ENCODE assay signal across 22 mouse cellular contexts in genomic region chr2:126339516-126339915, GRCm38 (mm10).
DNase-seq lines count a peak whose midpoint lies in the region; ATAC-seq lines count a peak whose summit lies in the region.
"Had no signal": no experiment of that assay in that cellular context is flagged by ENCODE, and none has a peak within 500 bp of the region (broad histone marks: within the 10 kb centered on the region; RNA-seq: fewer than 3 reads in every experiment).

No protein-coding gene starts in this region.

- no peak for ATAC-seq in intestine, embryonic 16.5 days
- ATAC-seq in kidney, embryonic 15.5 days (replicated peaks; ENCODE audit: low FRiP score): no peak
- ATAC-seq: forebrain, embryonic 13.5 days; midbrain, embryonic 16.5 days had no signal

- intact Hi-C loops in heart, postnatal 36 days (cut with DNase I): no loop called here

- no peak overlapping the region for H3K9ac ChIP-seq in intestine, embryonic 16.5 days (ENCODE audit: low read depth, low read length)
- H3K9ac ChIP-seq in kidney, embryonic 15.5 days: no peak overlapping the region
- H3K9ac ChIP-seq: embryonic facial prominence, embryonic 12.5 days; forebrain, embryonic 13.5 days; lung, embryonic 14.5 days had no signal

- 80% methylated on average over 8 of the region's 8 CpGs for WGBS in intestine, embryonic 16.5 days
- WGBS in kidney, embryonic 15.5 days: 83% methylated on average over 8 of the region's 8 CpGs

- H3K36me3 ChIP-seq in intestine, embryonic 16.5 days (ENCODE audit: control insufficient read depth, insufficient read depth, low read length): no peaks in the 10 kb centered on the region
- H3K36me3 ChIP-seq in kidney, embryonic 15.5 days: no peaks in the 10 kb centered on the region
- H3K36me3 ChIP-seq: embryonic facial prominence, embryonic 12.5 days had no signal

- no peak overlapping the region for H3K4me2 ChIP-seq in intestine, embryonic 16.5 days (ENCODE audit: low read depth, low read length)
- no peak overlapping the region for H3K4me2 ChIP-seq in kidney, embryonic 15.5 days
- H3K4me2 ChIP-seq: embryonic facial prominence, embryonic 12.5 days; forebrain, embryonic 13.5 days; liver, embryonic 11.5 days; lung, embryonic 14.5 days had no signal

- H3K4me1 ChIP-seq in brown adipose tissue, adult 24 weeks (ENCODE audit: control insufficient read depth, insufficient read depth, insufficient read length, low read length): no peaks in the 10 kb centered on the region
- no peaks in the 10 kb centered on the region for H3K4me1 ChIP-seq in intestine, embryonic 16.5 days (ENCODE audit: control insufficient read depth, insufficient read depth, low read length)
- no peaks in the 10 kb centered on the region for H3K4me1 ChIP-seq in kidney, embryonic 15.5 days
- H3K4me1 ChIP-seq: embryonic facial prominence, embryonic 12.5 days; forebrain, embryonic 13.5 days had no signal

- no peaks in the 10 kb centered on the region for H3K9me3 ChIP-seq in intestine, embryonic 16.5 days (ENCODE audit: control insufficient read depth, low read length)
- H3K9me3 ChIP-seq in kidney, embryonic 15.5 days (replicated peaks): no peaks in the 10 kb centered on the region
- H3K9me3 ChIP-seq: embryonic facial prominence, embryonic 12.5 days; forebrain, embryonic 13.5 days had no signal

- peak; percentile 55 for DNase-seq in gastrocnemius, adult 18-20 months (ENCODE audit: low spot score)
- no peak for DNase-seq in gastrocnemius, postnatal 4 days (ENCODE audit: low spot score in 2 of 2)
- DNase-seq in heart, postnatal 36 days: peak; percentile 34 to 45
- DNase-seq in heart, postnatal 4 days: no peak
- DNase-seq in lung, postnatal 10 days: peak; percentile 22
- DNase-seq: cerebellum, adult 11 months; cerebellum, postnatal 10 days; kidney, adult 18-20 months; kidney, postnatal 10 days; left cerebral cortex, postnatal 4 days; lung, embryonic 14.5 days; right cerebral cortex, postnatal 4 days; thymus, postnatal 14 days had no signal

- no peaks in the 10 kb centered on the region for H3K27me3 ChIP-seq in intestine, embryonic 16.5 days (replicated peaks; ENCODE audit: control insufficient read depth, insufficient read depth, low read length)
- H3K27me3 ChIP-seq in kidney, embryonic 15.5 days: no peaks in the 10 kb centered on the region
- H3K27me3 ChIP-seq: embryonic facial prominence, embryonic 12.5 days; forebrain, embryonic 13.5 days had no signal

- no peak overlapping the region for H3K4me3 ChIP-seq in brown adipose tissue, adult 24 weeks (ENCODE audit: insufficient read depth, low read depth, low read length)
- H3K4me3 ChIP-seq in intestine, embryonic 16.5 days (ENCODE audit: low read length): no peak overlapping the region
- H3K4me3 ChIP-seq in kidney, embryonic 15.5 days (replicated peaks): no peak overlapping the region
- H3K4me3 ChIP-seq: embryonic facial prominence, embryonic 12.5 days; erythroblast, embryonic 14.5 days; forebrain, embryonic 13.5 days; layer of hippocampus, adult 2 months had no signal

- peak overlapping the region; percentile 16; the same call in 1 of the 2 replicates for H3K27ac ChIP-seq in brown adipose tissue, adult 24 weeks (replicated peaks; ENCODE audit: low read depth, low read length)
- H3K27ac ChIP-seq in intestine, embryonic 16.5 days (ENCODE audit: low read length): no peak overlapping the region
- no peak overlapping the region for H3K27ac ChIP-seq in kidney, embryonic 15.5 days
- H3K27ac ChIP-seq: embryonic facial prominence, embryonic 12.5 days; forebrain, embryonic 13.5 days; layer of hippocampus, adult 2 months had no signal

Comparison
In these comparisons a context has a peak if more than half of its experiments do, and no peak if none do; other contexts are left out.
1. DNase-seq: peak in gastrocnemius, adult 18-20 months (single experiment), heart, postnatal 36 days (2 of 2) and lung, postnatal 10 days (single experiment); none in gastrocnemius, postnatal 4 days (0 of 2) and heart, postnatal 4 days (single experiment).